Mouse (Mus musculus): ENCODE data around the gene Nxt1. TPM values are rescaled to one million over a fixed set of nuclear protein-coding genes. Genes with fewer than 3 reads are reported as not detected.

Nxt1 gene
- polyA plus RNA-seq, 1 experiment from 2014 or later = 108 TPM

GRCm38 (mm10) chr2:148663458-148663857, 8.9 kb upstream of the Nxt1 start:
- Histone ChIP-seq H3K27me3 (no peaks in the 10 kb centered on the region), H3K9me3 (no peaks in the 10 kb centered on the region), H3K27ac (no peak overlapping the region), H3K4me3 (no peak overlapping the region), H3K9ac (no peak overlapping the region), H3K4me2 (no peak overlapping the region), H3K36me3 (no peaks in the 10 kb centered on the region), H3K4me1 (no peaks in the 10 kb centered on the region)
- ATAC-seq (ENCODE audit: insufficient number of reproducible peaks, insufficient read depth, low FRiP score, low TSS enrichment, low read depth) = no peak
- 95% methylated on average over 1 of the region's 1 CpGs for WGBS

GRCm38 (mm10) chr2:148677801-148678200, 5.4 kb downstream of the Nxt1 start:
- Histone ChIP-seq H3K9ac (peak overlapping the region; percentile 64), H3K4me2 (peak overlapping the region; percentile 92), H3K27ac (peak overlapping the region; percentile 93), H3K4me3 (peak overlapping the region; percentile 48), H3K27me3 (no peaks in the 10 kb centered on the region), H3K36me3 (peaks cover 19% of the 10 kb centered on the region), H3K9me3 (no peaks in the 10 kb centered on the region), H3K4me1 (peaks cover 52% of the 10 kb centered on the region)
- WGBS = 6% methylated on average over 26 of the region's 26 CpGs
- ATAC-seq (ENCODE audit: insufficient number of reproducible peaks, insufficient read depth, low FRiP score, low TSS enrichment, low read depth) = 0 out of 2 replicates have a peak, but pooled peaks have one; percentile 38

GRCm38 (mm10) chr2:148679346-148679745, 6.9 kb downstream of the Nxt1 start:
- ATAC-seq (ENCODE audit: insufficient number of reproducible peaks, insufficient read depth, low FRiP score, low TSS enrichment, low read depth) = peak; percentile 18; the same call in 1 of the 2 replicates
- Histone ChIP-seq H3K27ac (peak overlapping the region; percentile 93), H3K27me3 (no peaks in the 10 kb centered on the region), H3K9ac (no peak overlapping the region; the same call in 1 of the 2 replicates), H3K4me3 (peak overlapping the region; percentile 81), H3K4me1 (peaks cover 40% of the 10 kb centered on the region), H3K9me3 (no peaks in the 10 kb centered on the region), H3K4me2 (peak overlapping the region; percentile 92), H3K36me3 (peaks cover 31% of the 10 kb centered on the region)
- 0% methylated on average over 8 of the region's 9 CpGs for WGBS

GRCm38 (mm10) chr2:148680775-148681291, 8.4 kb downstream of the Nxt1 start, which contains the start of gene Gzf1:
Gzf1 (plus strand) TSS chr2:148681023.
- H3K27ac ChIP-seq = peak within 1 kb of the TSS; percentile 93
- 0% methylated on average over 39 of the region's 39 CpGs for WGBS
- peaks cover 42% of the 10 kb centered on the region for H3K4me1 ChIP-seq
- H3K36me3 ChIP-seq = peaks cover 36% of the 10 kb centered on the region
- H3K9me3 ChIP-seq = no peaks in the 10 kb centered on the region
- H3K27me3 ChIP-seq = no peaks in the 10 kb centered on the region
- peak; percentile 90 for ATAC-seq (ENCODE audit: insufficient number of reproducible peaks, insufficient read depth, low FRiP score, low TSS enrichment, low read depth)
- peak within 1 kb of the TSS; percentile 92 for H3K4me2 ChIP-seq
- peak within 1 kb of the TSS; percentile 88 for H3K9ac ChIP-seq
- H3K4me3 ChIP-seq = peak within 1 kb of the TSS; percentile 81

- ATAC-seq (ENCODE audit: insufficient number of reproducible peaks, insufficient read depth, low FRiP score, low TSS enrichment, low read depth) = peak; percentile 38
- peak overlapping the region; percentile 93 for H3K27ac ChIP-seq
- 7% methylated on average over 17 of the region's 17 CpGs for WGBS
- peaks cover 36% of the 10 kb centered on the region for H3K36me3 ChIP-seq
- no peaks in the 10 kb centered on the region for H3K27me3 ChIP-seq
- no peaks in the 10 kb centered on the region for H3K9me3 ChIP-seq
- peaks cover 42% of the 10 kb centered on the region for H3K4me1 ChIP-seq
- peak overlapping the region; percentile 92 for H3K4me2 ChIP-seq
- H3K9ac ChIP-seq = peak overlapping the region; percentile 88
- peak overlapping the region; percentile 81 for H3K4me3 ChIP-seq
These were observed 9.1 kb downstream of the Nxt1 start for GRCm38 (mm10) chr2:148681461-148681891.

- Histone ChIP-seq H3K9ac (no peak overlapping the region), H3K4me3 (no peak overlapping the region), H3K4me2 (no peak overlapping the region), H3K4me1 (peaks cover 32% of the 10 kb centered on the region), H3K27me3 (no peaks in the 10 kb centered on the region), H3K9me3 (no peaks in the 10 kb centered on the region), H3K27ac (no peak overlapping the region), H3K36me3 (peaks cover 49% of the 10 kb centered on the region)
- WGBS = 100% methylated on average over 1 of the region's 1 CpGs
- ATAC-seq (ENCODE audit: insufficient number of reproducible peaks, insufficient read depth, low FRiP score, low TSS enrichment, low read depth) = no peak
These were observed 10.6 kb downstream of the Nxt1 start for GRCm38 (mm10) chr2:148683031-148683430.

- Histone ChIP-seq H3K36me3 (peaks cover 66% of the 10 kb centered on the region), H3K27me3 (no peaks in the 10 kb centered on the region), H3K27ac (no peak overlapping the region), H3K4me2 (no peak overlapping the region), H3K4me3 (no peak overlapping the region), H3K9ac (no peak overlapping the region), H3K4me1 (peaks cover 18% of the 10 kb centered on the region), H3K9me3 (no peaks in the 10 kb centered on the region)
- ATAC-seq (ENCODE audit: insufficient number of reproducible peaks, insufficient read depth, low FRiP score, low TSS enrichment, low read depth) = no peak
- 95% methylated on average over 2 of the region's 2 CpGs for WGBS
These were observed 12.6 kb downstream of the Nxt1 start for GRCm38 (mm10) chr2:148684972-148685371.

- H3K27me3 ChIP-seq = no peaks in the 10 kb centered on the region
- H3K9ac ChIP-seq = no peak overlapping the region
- no peak overlapping the region for H3K4me3 ChIP-seq
- no peaks in the 10 kb centered on the region for H3K9me3 ChIP-seq
- H3K36me3 ChIP-seq = peaks cover 74% of the 10 kb centered on the region
- ATAC-seq (ENCODE audit: insufficient number of reproducible peaks, insufficient read depth, low FRiP score, low TSS enrichment, low read depth) = no peak
- no peak overlapping the region for H3K27ac ChIP-seq
- 91% methylated on average over 3 of the region's 3 CpGs for WGBS
- H3K4me1 ChIP-seq = peaks cover 14% of the 10 kb centered on the region
- no peak overlapping the region for H3K4me2 ChIP-seq
These were observed 13.3 kb downstream of the Nxt1 start for GRCm38 (mm10) chr2:148685709-148686108.

- ATAC-seq (ENCODE audit: insufficient number of reproducible peaks, insufficient read depth, low FRiP score, low TSS enrichment, low read depth) = no peak
- Histone ChIP-seq H3K27me3 (no peaks in the 10 kb centered on the region), H3K27ac (no peak overlapping the region), H3K9ac (no peak overlapping the region), H3K4me2 (no peak overlapping the region), H3K4me3 (no peak overlapping the region), H3K4me1 (peaks cover 9% of the 10 kb centered on the region), H3K36me3 (peaks cover 85% of the 10 kb centered on the region), H3K9me3 (no peaks in the 10 kb centered on the region)
- WGBS = 95% methylated on average over 1 of the region's 1 CpGs
These were observed 14.5 kb downstream of the Nxt1 start for GRCm38 (mm10) chr2:148686862-148687261.

GRCm38 (mm10) chr2:148687971-148688370, 15.6 kb downstream of the Nxt1 start:
- 92% methylated on average over 5 of the region's 5 CpGs for WGBS
- Histone ChIP-seq H3K27me3 (no peaks in the 10 kb centered on the region), H3K36me3 (peaks cover 94% of the 10 kb centered on the region)

GRCm38 (mm10) chr2:148689444-148690140, 17.2 kb downstream of the Nxt1 start:
- ATAC-seq (ENCODE audit: insufficient number of reproducible peaks, insufficient read depth, low FRiP score, low TSS enrichment, low read depth) = no peak
- Histone ChIP-seq H3K27ac (no peak overlapping the region), H3K36me3 (peaks cover 92% of the 10 kb centered on the region), H3K27me3 (no peaks in the 10 kb centered on the region), H3K4me2 (no peak overlapping the region), H3K9me3 (no peaks in the 10 kb centered on the region), H3K9ac (no peak overlapping the region), H3K4me1 (0 out of 2 replicates have a peak, but pooled peaks cover 3% of the 10 kb centered on the region), H3K4me3 (no peak overlapping the region)
- WGBS = 92% methylated on average over 6 of the region's 6 CpGs

More at GRCm38 (mm10) chr2:148687971-148688370, 15.6 kb downstream of the Nxt1 start:
- no peak for ATAC-seq (ENCODE audit: insufficient number of reproducible peaks, insufficient read depth, low FRiP score, low TSS enrichment, low read depth)
- Histone ChIP-seq H3K9ac (no peak overlapping the region), H3K4me2 (no peak overlapping the region), H3K27ac (no peak overlapping the region), H3K4me1 (0 out of 2 replicates have a peak, but pooled peaks cover 3% of the 10 kb centered on the region), H3K4me3 (no peak overlapping the region), H3K9me3 (no peaks in the 10 kb centered on the region)

- Histone ChIP-seq H3K9ac (no peak overlapping the region), H3K9me3 (no peaks in the 10 kb centered on the region), H3K4me3 (no peak overlapping the region), H3K4me2 (no peak overlapping the region), H3K36me3 (peaks cover 92% of the 10 kb centered on the region), H3K4me1 (no peaks in the 10 kb centered on the region), H3K27ac (no peak overlapping the region), H3K27me3 (no peaks in the 10 kb centered on the region)
- WGBS = 95% methylated on average over 3 of the region's 3 CpGs
- no peak for ATAC-seq (ENCODE audit: insufficient number of reproducible peaks, insufficient read depth, low FRiP score, low TSS enrichment, low read depth)
These were observed 17.9 kb downstream of the Nxt1 start for GRCm38 (mm10) chr2:148690291-148690690.
